Mouse (Mus musculus) frontal cortex, adult 2 months (tissue): ENCODE measurements at regions not wholly inside any gene's neighbourhood (a gene's known extent, or its start where the extent isn't known, plus 50 kb on each side); places are given as distances from the start of the nearest gene placed in this dataset.

Experiments
- DNase-seq, 2 experiments: peaks; one replicate each; pipeline ENCODE4 v3.0.0; 2022; ENCODE audit warnings: low spot score in 1 of 2; ENCODE audit errors: extremely low spot score in 1 of 2

DNA sequence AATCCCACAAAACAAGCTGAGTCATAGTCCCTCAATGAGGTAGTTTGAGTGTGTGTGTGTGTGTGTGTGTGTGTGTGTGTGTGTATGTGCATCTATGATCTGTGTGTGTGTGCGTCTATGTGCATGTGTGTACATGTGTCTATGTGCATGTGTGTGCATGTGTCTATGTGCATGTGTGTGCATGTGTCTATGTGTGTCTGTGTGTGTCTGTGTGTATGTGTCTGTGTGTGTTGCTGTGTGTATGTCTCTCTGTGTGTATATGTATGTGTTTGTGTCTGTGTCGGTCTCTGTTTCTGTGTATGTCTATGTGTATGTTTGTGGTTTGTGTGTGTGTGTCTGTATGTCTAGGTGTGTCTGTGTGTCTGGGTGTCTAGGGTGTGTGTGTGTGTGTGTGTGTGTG, 309.1 kb upstream of the Brinp3 start:
- no peak for DNase-seq

- peak in 1 of 2 experiments; percentile 21 for DNase-seq
Measured at GRCm38 (mm10) chr1:146211646-146212045, 282.9 kb upstream of the Brinp3 start.

- peak; percentile 28 to 74 for DNase-seq
Measured at GRCm38 (mm10) chr1:146231487-146232466, 262.8 kb upstream of the Brinp3 start.

GRCm38 (mm10) chr1:146260400-146260799, 234.2 kb upstream of the Brinp3 start:
- no peak for DNase-seq

GRCm38 (mm10) chr1:146299031-146299430, 195.5 kb upstream of the Brinp3 start:
- DNase-seq = peak in 1 of 2 experiments; percentile 5

DNA sequence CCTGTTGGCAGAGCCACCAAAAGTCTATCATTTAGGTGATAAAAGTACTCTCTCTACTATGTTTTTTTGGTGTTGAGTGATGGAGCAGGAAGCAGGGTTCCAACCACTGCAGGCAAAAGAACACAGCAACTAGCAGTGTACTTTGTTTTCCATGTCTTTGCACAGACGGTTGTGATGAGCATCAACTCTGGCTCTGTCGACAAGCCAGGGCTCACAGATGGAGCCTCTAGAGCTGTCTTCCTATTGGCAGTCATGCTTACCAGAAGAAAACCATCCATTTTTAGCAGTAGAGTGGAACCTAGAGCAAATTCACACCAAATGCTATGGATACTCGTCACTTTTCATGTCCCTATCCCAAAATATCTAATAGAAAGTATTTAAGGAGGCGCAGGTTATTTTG, 182.0 kb upstream of the Brinp3 start:
- DNase-seq = no peak

DNA sequence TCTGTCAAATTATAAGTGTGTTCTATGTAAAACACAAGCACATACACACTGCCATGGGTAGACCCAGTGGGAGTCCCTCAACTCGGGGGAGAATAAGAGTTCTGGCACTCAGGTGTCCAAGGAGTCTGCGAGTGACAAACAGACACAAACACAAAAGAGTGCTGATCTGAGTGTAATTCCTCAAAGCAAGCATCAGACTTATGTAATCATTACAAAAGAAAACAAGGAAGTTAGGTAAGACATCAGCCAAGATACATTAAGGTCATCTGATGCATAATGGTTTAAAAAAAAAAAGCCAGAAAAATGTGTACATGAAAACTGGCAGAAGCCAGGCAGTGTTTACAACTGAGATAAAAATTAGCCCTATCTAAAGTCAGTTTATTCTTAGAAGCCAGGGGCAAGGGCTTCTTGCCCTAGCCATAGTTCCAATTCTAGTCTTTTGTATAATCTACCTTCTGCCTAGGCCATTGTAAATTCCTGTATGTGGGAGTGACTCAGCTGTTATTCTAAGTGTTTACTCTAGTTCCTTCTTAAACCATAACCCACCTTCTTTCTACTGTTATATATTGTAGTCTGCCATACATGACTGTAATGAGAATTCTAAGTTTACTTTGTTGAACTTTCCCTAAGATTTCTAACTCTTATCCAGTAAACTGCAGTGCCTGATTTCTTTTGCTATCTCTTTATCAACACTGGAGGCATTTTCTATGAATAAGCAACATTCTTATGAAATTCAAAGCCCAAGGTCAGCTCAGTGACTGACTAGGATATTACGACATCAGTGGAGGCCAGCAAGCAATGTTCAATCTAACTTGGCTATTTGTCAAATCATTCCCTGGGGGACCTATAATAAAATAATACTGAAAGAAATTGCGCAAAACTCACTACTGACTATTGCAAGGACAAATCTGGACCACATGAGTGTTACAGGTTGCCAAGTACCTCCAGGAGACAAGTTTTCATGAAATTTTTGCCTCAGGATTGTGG, 178.1 kb upstream of the Brinp3 start:
- DNase-seq = no peak

DNA sequence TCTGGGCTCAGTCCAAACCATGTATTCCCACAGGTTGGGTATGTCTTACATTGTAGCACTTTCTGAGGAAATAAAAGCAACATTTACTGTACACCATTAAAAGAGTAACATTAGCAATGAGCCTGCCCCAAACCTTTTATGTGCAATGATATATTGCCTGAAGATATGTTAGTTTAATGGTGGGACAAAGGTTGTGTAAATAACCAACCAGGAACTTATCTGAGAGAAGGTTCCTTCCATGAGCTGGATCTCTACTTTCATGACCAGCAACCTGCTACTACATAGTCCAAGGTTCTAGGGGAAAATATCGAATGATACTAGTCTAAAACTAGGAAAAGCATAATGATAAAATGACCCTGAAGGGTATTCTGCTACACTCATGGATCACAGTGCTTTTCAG, 172.5 kb upstream of the Brinp3 start:
- no peak for DNase-seq

DNA sequence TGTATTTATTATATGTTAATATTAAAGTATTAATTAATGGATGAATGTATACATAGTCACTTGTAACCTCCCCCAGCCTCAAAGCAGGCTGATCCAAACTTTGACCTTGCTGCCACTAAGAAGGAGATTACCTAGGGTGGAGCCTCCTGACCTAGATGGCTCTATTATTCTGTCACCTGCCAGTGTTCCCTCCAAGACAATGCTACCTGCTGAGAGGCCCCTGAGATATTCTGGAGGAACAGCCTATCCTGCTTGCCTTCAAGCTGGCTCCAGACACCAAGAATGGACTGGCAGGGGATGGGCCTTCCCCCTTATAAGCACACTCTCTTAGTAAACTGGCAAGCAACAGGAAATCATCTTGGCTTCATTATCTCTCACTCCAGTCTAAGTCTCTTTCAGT, 171.7 kb upstream of the Brinp3 start:
- no peak for DNase-seq

- DNase-seq = no peak
Measured at GRCm38 (mm10) chr1:146337049-146337448, 157.5 kb upstream of the Brinp3 start.

GRCm38 (mm10) chr1:146356964-146357363, 137.6 kb upstream of the Brinp3 start:
- DNase-seq = no peak

- DNase-seq = no peak
Measured at GRCm38 (mm10) chr1:146358301-146358700, 136.3 kb upstream of the Brinp3 start.

- DNase-seq = no peak
Measured at GRCm38 (mm10) chr1:146359632-146360031, 134.9 kb upstream of the Brinp3 start.

- DNase-seq = no peak
Measured at GRCm38 (mm10) chr1:146360124-146360523, 134.4 kb upstream of the Brinp3 start.

GRCm38 (mm10) chr1:146363777-146364176, 130.8 kb upstream of the Brinp3 start:
- no peak for DNase-seq
